Mouse (Mus musculus) limb, embryonic 13.5 days (tissue): ENCODE results near the gene Spryd3. TPM values are rescaled to one million over a fixed set of nuclear protein-coding genes. Genes with fewer than 3 reads are reported as not detected.

ENCODE experiments used
- ATAC-seq: fragments of 200-750 bp; cut with Nextera tagmentation; 2 replicates; pipeline ENCODE4 v1.8.0; 2017; ENCODE audit warnings: low read depth, moderate number of reproducible peaks, moderate TSS enrichment; ENCODE audit not compliant: low FRiP score
- H3K27ac ChIP-seq: fragments of 300-500 bp; sonication (generic); 2 replicates; pipeline ENCODE4 v1.5.1; 2015; ENCODE audit warnings: inconsistent platforms, mild to moderate bottlenecking, moderate library complexity
- H3K27me3 ChIP-seq: fragments of 300-500 bp; sonication (generic); 2 replicates; pipeline ENCODE4 v1.6.1; 2015; ENCODE audit warnings: mild to moderate bottlenecking, inconsistent platforms
- H3K36me3 ChIP-seq: fragments of 300-500 bp; sonication (generic); 2 replicates; pipeline ENCODE4 v1.6.1; 2015; ENCODE audit warnings: inconsistent platforms, mild to moderate bottlenecking, moderate library complexity
- H3K4me1 ChIP-seq: fragments of 300-500 bp; sonication (generic); 2 replicates; pipeline ENCODE4 v1.6.1; 2015; ENCODE audit warnings: inconsistent platforms
- H3K4me2 ChIP-seq: fragments of 300-500 bp; sonication (generic); replicated peaks from 2 replicates; pipeline ENCODE4 v1.6.1; 2015; ENCODE audit warnings: inconsistent platforms, mild to moderate bottlenecking, moderate library complexity
- H3K4me3 ChIP-seq: fragments of 300-500 bp; sonication (generic); 2 replicates; pipeline ENCODE4 v1.5.1; 2015; ENCODE audit warnings: moderate library complexity, mild to moderate bottlenecking, inconsistent platforms
- H3K9ac ChIP-seq: fragments of 300-500 bp; sonication (generic); 2 replicates; pipeline ENCODE4 v1.6.1; 2015; ENCODE audit warnings: mild to moderate bottlenecking, inconsistent platforms
- H3K9me3 ChIP-seq: fragments of 300-500 bp; sonication (generic); 2 replicates; pipeline ENCODE4 v1.6.1; 2016; ENCODE audit warnings: inconsistent platforms
- WGBS: fragments of 180-500 bp; shearing (Covaris S2); methylation state at CpG from one replicate; pipeline ENCODE4 v1.1.7; 2015; 5-methylcytosine and 5-hydroxymethylcytosine counted together
- polyA plus RNA-seq: library from polyadenylated mRNA; unstranded; fragments of >200 nt; fragmentation: Nextera tagmentation; extraction: Ambion mirVana; gene quantifications from 2 replicates; pipeline ENCODE4 v1.2.1, GENCODE M21; 2015

The Spryd3 gene
- polyA plus RNA-seq, 1 experiment from 2014 or later, result 23.2 TPM

- ATAC-seq, result 0 out of 2 replicates have a peak, but pooled peaks have one; percentile 39
- no peaks in the 10 kb centered on the region for H3K9me3 ChIP-seq
- H3K27me3 ChIP-seq, result no peaks in the 10 kb centered on the region
- 80% methylated on average over 19 of the region's 19 CpGs for WGBS
- H3K36me3 ChIP-seq, result peaks cover 98% of the 10 kb centered on the region
- no peak overlapping the region for H3K4me2 ChIP-seq
- no peak overlapping the region for H3K9ac ChIP-seq
- no peak overlapping the region for H3K27ac ChIP-seq
- H3K4me1 ChIP-seq, result 0 out of 2 replicates have a peak, but pooled peaks cover 6% of the 10 kb centered on the region
- H3K4me3 ChIP-seq, result no peak overlapping the region
These were observed 18.3 kb downstream of the Spryd3 start for GRCm38 (mm10) chr15:102117461-102118443.

GRCm38 (mm10) chr15:102116753-102117415 lies 19.1 kb downstream of the Spryd3 start:
- Histone ChIP-seq H3K9me3 (no peaks in the 10 kb centered on the region), H3K27ac (no peak overlapping the region)
- ATAC-seq, result no peak

GRCm38 (mm10) chr15:102115731-102116231 lies 20.3 kb downstream of the Spryd3 start:
- Histone ChIP-seq H3K4me1 (0 out of 2 replicates have a peak, but pooled peaks cover 6% of the 10 kb centered on the region), H3K9ac (no peak overlapping the region), H3K27me3 (no peaks in the 10 kb centered on the region), H3K4me3 (no peak overlapping the region), H3K36me3 (peaks cover 100% of the 10 kb centered on the region), H3K9me3 (no peaks in the 10 kb centered on the region), H3K27ac (no peak overlapping the region), H3K4me2 (no peak overlapping the region)
- ATAC-seq, result no peak
- 76% methylated on average over 9 of the region's 9 CpGs for WGBS

More at GRCm38 (mm10) chr15:102116753-102117415, 19.1 kb downstream of the Spryd3 start:
- H3K27me3 ChIP-seq, result no peaks in the 10 kb centered on the region
- 78% methylated on average over 11 of the region's 11 CpGs for WGBS
- 0 out of 2 replicates have a peak, but pooled peaks cover 6% of the 10 kb centered on the region for H3K4me1 ChIP-seq
- H3K4me2 ChIP-seq, result no peak overlapping the region
- H3K9ac ChIP-seq, result no peak overlapping the region; the same call in 1 of the 2 replicates
- peaks cover 100% of the 10 kb centered on the region for H3K36me3 ChIP-seq
- H3K4me3 ChIP-seq, result no peak overlapping the region

- no peak overlapping the region for H3K27ac ChIP-seq
- H3K9me3 ChIP-seq, result no peaks in the 10 kb centered on the region
- WGBS, result 89% methylated on average over 7 of the region's 7 CpGs
- H3K27me3 ChIP-seq, result no peaks in the 10 kb centered on the region
- H3K9ac ChIP-seq, result no peak overlapping the region
- H3K4me3 ChIP-seq, result no peak overlapping the region
- H3K36me3 ChIP-seq, result peaks cover 100% of the 10 kb centered on the region
- ATAC-seq, result no peak
- no peak overlapping the region for H3K4me2 ChIP-seq
- 0 out of 2 replicates have a peak, but pooled peaks cover 6% of the 10 kb centered on the region for H3K4me1 ChIP-seq
These were observed 21.3 kb downstream of the Spryd3 start for GRCm38 (mm10) chr15:102114651-102115260.

GRCm38 (mm10) chr15:102113674-102114073 lies 22.4 kb downstream of the Spryd3 start:
- H3K9me3 ChIP-seq, result no peaks in the 10 kb centered on the region
- peaks cover 15% of the 10 kb centered on the region for H3K4me1 ChIP-seq
- no peak for ATAC-seq
- H3K4me2 ChIP-seq, result no peak overlapping the region
- H3K27ac ChIP-seq, result no peak overlapping the region
- WGBS, result 83% methylated on average over 4 of the region's 4 CpGs
- peaks cover 100% of the 10 kb centered on the region for H3K36me3 ChIP-seq
- no peak overlapping the region for H3K9ac ChIP-seq
- no peak overlapping the region for H3K4me3 ChIP-seq
- no peaks in the 10 kb centered on the region for H3K27me3 ChIP-seq

- Histone ChIP-seq H3K27ac (no peak overlapping the region), H3K4me3 (no peak overlapping the region), H3K4me2 (no peak overlapping the region), H3K27me3 (no peaks in the 10 kb centered on the region), H3K4me1 (peaks cover 24% of the 10 kb centered on the region), H3K36me3 (peaks cover 100% of the 10 kb centered on the region), H3K9me3 (no peaks in the 10 kb centered on the region), H3K9ac (no peak overlapping the region)
- 71% methylated on average over 8 of the region's 8 CpGs for WGBS
- ATAC-seq, result no peak
These were observed 23.2 kb downstream of the Spryd3 start for GRCm38 (mm10) chr15:102112827-102113226.

GRCm38 (mm10) chr15:102112181-102112580 lies 23.9 kb downstream of the Spryd3 start:
- Histone ChIP-seq H3K36me3 (peaks cover 99% of the 10 kb centered on the region), H3K4me3 (no peak overlapping the region), H3K27me3 (peaks cover under 1% of the 10 kb centered on the region; the same call in 1 of the 2 replicates), H3K4me2 (no peak overlapping the region), H3K27ac (no peak overlapping the region), H3K9me3 (no peaks in the 10 kb centered on the region), H3K9ac (no peak overlapping the region), H3K4me1 (peaks cover 30% of the 10 kb centered on the region)
- ATAC-seq, result no peak
- 92% methylated on average over 6 of the region's 6 CpGs for WGBS

GRCm38 (mm10) chr15:102111495-102111829 lies 24.6 kb downstream of the Spryd3 start:
- H3K27ac ChIP-seq, result no peak overlapping the region
- peaks cover 96% of the 10 kb centered on the region for H3K36me3 ChIP-seq
- WGBS, result 90% methylated on average over 11 of the region's 11 CpGs

GRCm38 (mm10) chr15:102110701-102111494 lies 25.1 kb downstream of the Spryd3 start:
- Histone ChIP-seq H3K27ac (no peak overlapping the region), H3K9ac (no peak overlapping the region), H3K9me3 (no peaks in the 10 kb centered on the region), H3K27me3 (peaks cover 9% of the 10 kb centered on the region; the same call in 1 of the 2 replicates), H3K4me2 (no peak overlapping the region), H3K4me3 (no peak overlapping the region), H3K36me3 (peaks cover 91% of the 10 kb centered on the region), H3K4me1 (peaks cover 43% of the 10 kb centered on the region)
- no peak for ATAC-seq
- 79% methylated on average over 29 of the region's 29 CpGs for WGBS

More at GRCm38 (mm10) chr15:102111495-102111829, 24.6 kb downstream of the Spryd3 start:
- no peaks in the 10 kb centered on the region for H3K9me3 ChIP-seq
- H3K27me3 ChIP-seq, result peaks cover 5% of the 10 kb centered on the region; the same call in 1 of the 2 replicates
- H3K4me2 ChIP-seq, result no peak overlapping the region
- H3K4me1 ChIP-seq, result peaks cover 37% of the 10 kb centered on the region
- ATAC-seq, result no peak
- no peak overlapping the region for H3K4me3 ChIP-seq
- no peak overlapping the region for H3K9ac ChIP-seq

GRCm38 (mm10) chr15:102110271-102110670 lies 25.8 kb downstream of the Spryd3 start:
- H3K4me2 ChIP-seq, result no peak overlapping the region
- H3K4me3 ChIP-seq, result no peak overlapping the region
- H3K9me3 ChIP-seq, result no peaks in the 10 kb centered on the region
- no peak overlapping the region for H3K27ac ChIP-seq
- H3K36me3 ChIP-seq, result peaks cover 87% of the 10 kb centered on the region
- ATAC-seq, result no peak
- H3K27me3 ChIP-seq, result peaks cover 9% of the 10 kb centered on the region; the same call in 1 of the 2 replicates
- H3K9ac ChIP-seq, result no peak overlapping the region
- whole genome bisulfite sequencing, result 96% methylated on average over 7 of the region's 7 CpGs
- H3K4me1 ChIP-seq, result peaks cover 49% of the 10 kb centered on the region
